Mouse (Mus musculus): ENCODE data around the gene Spef1. TPM values are rescaled to one million over a fixed set of nuclear protein-coding genes. Genes with fewer than 3 reads are reported as not detected.
A peak's percentile ranks its signal among the peaks of the same experiment; 100 is the strongest.

Gene Spef1
- polyA plus RNA-seq, 1 experiment from 2014 or later = 10.9 TPM

DNA sequence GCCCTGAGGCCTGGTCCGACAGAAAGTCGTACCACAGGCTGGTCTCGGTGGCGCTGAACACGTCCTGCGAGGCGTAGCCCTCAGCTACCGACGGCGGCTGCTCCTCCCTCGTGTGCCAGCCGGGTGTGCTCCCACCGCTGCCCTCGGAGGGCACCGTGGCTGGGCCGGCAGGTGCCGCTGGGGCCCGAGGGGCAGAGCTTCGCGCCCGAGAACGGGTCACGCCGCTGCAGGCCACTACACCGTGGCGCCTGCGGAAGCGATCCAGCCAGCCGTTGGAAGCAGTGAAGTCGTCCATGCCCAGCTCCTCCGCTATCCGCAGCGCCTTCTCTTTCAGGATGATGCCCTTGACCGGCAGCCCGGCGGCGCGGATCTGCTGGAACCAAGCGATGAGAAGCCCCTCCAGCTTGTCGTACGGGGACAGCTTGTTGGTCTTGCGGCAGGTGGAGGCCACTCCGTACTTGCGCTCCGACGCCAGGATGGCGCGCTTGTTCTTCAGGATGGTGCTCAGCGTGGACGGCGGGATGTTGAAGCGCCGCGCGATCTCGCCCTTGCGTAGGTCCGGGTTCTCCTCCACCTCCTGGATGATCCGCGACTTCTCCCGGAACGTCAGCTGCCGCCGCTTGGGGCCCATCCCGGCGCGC lies 7.7 kb downstream of the Spef1 start:
- H3K4me3 ChIP-seq = peak overlapping the region; percentile 58
- H3K9ac ChIP-seq = peak overlapping the region; percentile 89
- H3K4me2 ChIP-seq = peak overlapping the region; percentile 94
- WGBS = under 1% methylated on average over 65 of the region's 67 CpGs
- H3K9me3 ChIP-seq = no peaks in the 10 kb centered on the region
- H3K27ac ChIP-seq (replicated peaks) = peak overlapping the region; percentile 94
- H3K4me1 ChIP-seq (replicated peaks) = peaks cover 47% of the 10 kb centered on the region
- peak; percentile 73 for ATAC-seq (ENCODE audit: low FRiP score, low read depth)
- peaks cover 3% of the 10 kb centered on the region; the same call in 1 of the 2 replicates for H3K36me3 ChIP-seq
- H3K27me3 ChIP-seq = no peaks in the 10 kb centered on the region

- peaks cover 3% of the 10 kb centered on the region; the same call in 1 of the 2 replicates for H3K36me3 ChIP-seq
- no peaks in the 10 kb centered on the region for H3K27me3 ChIP-seq
- peak overlapping the region; percentile 94 for H3K4me2 ChIP-seq
- H3K9ac ChIP-seq = peak overlapping the region; percentile 89
- H3K9me3 ChIP-seq = no peaks in the 10 kb centered on the region
- H3K27ac ChIP-seq (replicated peaks) = peak overlapping the region; percentile 94
- peaks cover 52% of the 10 kb centered on the region for H3K4me1 ChIP-seq (replicated peaks)
- no peak for ATAC-seq (ENCODE audit: low FRiP score, low read depth)
- 22% methylated on average over 26 of the region's 26 CpGs for WGBS
- peak overlapping the region; percentile 58 for H3K4me3 ChIP-seq
Measured at GRCm38 (mm10) chr2:131178828-131179245, 8.2 kb downstream of the Spef1 start.

DNA sequence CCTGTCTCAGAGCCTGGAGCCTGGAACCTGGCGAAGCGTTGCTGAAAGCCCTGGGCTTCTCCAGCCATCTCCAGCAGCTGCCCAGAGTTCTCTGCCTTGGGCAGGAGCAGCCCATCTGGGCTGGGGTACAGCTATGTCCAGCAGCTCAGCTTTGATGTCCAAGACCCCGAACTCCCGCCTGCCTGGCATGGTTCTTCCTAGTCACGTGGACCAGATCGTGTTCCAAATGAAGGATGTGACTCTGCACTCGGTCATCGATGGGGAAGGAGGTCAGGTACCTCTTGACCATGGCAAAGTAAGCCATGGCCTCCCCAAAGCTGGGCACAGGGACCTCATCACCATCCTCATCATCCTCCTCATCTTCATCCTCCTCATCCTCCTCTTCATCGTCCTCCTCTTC lies 9.2 kb downstream of the Spef1 start:
- Histone ChIP-seq H3K27me3 (peaks cover 4% of the 10 kb centered on the region; the same call in 1 of the 2 replicates), H3K27ac (replicated peaks) (0 out of 2 replicates have a peak overlapping the region, but pooled peaks have one; percentile 22), H3K36me3 (peaks cover 3% of the 10 kb centered on the region; the same call in 1 of the 2 replicates), H3K9me3 (no peaks in the 10 kb centered on the region), H3K4me2 (peak overlapping the region; percentile 94), H3K9ac (peak overlapping the region; percentile 36), H3K4me3 (peak overlapping the region; percentile 58), H3K4me1 (replicated peaks) (peaks cover 58% of the 10 kb centered on the region)
- ATAC-seq (ENCODE audit: low FRiP score, low read depth) = no peak
- WGBS = 75% methylated on average over 9 of the region's 9 CpGs

- Histone ChIP-seq H3K27me3 (peaks cover 18% of the 10 kb centered on the region), H3K4me1 (replicated peaks) (peaks cover 62% of the 10 kb centered on the region), H3K9me3 (no peaks in the 10 kb centered on the region), H3K27ac (replicated peaks) (no peak overlapping the region), H3K4me2 (peak overlapping the region; percentile 94), H3K9ac (no peak overlapping the region), H3K36me3 (peaks cover 3% of the 10 kb centered on the region; the same call in 1 of the 2 replicates), H3K4me3 (0 out of 2 replicates have a peak overlapping the region, but pooled peaks have one; percentile 58)
- no peak for ATAC-seq (ENCODE audit: low FRiP score, low read depth)
- 64% methylated on average over 5 of the region's 5 CpGs for WGBS
Measured at GRCm38 (mm10) chr2:131176491-131176890, 10.6 kb downstream of the Spef1 start.

- peaks cover 63% of the 10 kb centered on the region for H3K4me1 ChIP-seq (replicated peaks)
- no peak overlapping the region for H3K4me3 ChIP-seq
- H3K9ac ChIP-seq = no peak overlapping the region
- no peak overlapping the region for H3K27ac ChIP-seq (replicated peaks)
- ATAC-seq (ENCODE audit: low FRiP score, low read depth) = no peak
- peaks cover 20% of the 10 kb centered on the region for H3K27me3 ChIP-seq
- no peaks in the 10 kb centered on the region for H3K9me3 ChIP-seq
- H3K4me2 ChIP-seq = no peak overlapping the region
- H3K36me3 ChIP-seq = peaks cover 3% of the 10 kb centered on the region; the same call in 1 of the 2 replicates
- 87% methylated on average over 1 of the region's 1 CpGs for WGBS
Measured at GRCm38 (mm10) chr2:131175945-131176309, 11.2 kb downstream of the Spef1 start.

DNA sequence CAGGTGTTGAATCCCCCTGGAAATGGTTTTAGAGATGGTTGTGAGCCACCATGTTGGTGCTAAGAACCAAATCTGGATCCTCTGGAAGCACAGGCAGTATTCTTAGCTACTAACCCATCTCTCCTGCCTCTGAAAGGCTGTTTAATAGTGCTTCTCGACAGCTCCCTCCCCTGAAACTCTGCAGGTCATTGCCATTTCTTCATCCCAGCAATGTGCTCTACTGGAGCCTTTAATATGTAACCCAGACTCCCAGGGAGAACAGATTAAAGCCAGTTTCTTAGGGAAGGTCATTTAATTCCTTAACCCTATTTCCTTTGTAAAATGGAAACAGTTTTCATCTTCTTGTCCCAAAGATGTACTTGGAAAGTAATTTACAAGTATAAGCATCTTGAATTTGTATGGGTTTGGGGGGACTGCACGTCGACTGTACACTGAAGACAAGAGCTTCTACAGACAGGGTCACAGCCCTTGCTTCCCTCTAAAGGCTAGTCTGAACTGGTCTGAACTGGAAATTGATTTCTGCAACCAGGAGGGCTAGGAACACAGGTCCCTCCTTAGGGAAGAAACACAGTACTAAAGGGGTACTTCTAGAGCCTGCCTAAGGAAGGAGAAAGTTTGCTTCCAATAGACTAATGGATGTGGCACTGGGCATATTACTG lies 11.7 kb downstream of the Spef1 start:
- 76% methylated on average over 3 of the region's 3 CpGs for WGBS
- H3K4me3 ChIP-seq = no peak overlapping the region
- H3K4me2 ChIP-seq = 0 out of 2 replicates have a peak overlapping the region, but pooled peaks have one; percentile 89
- H3K27ac ChIP-seq (replicated peaks) = 0 out of 2 replicates have a peak overlapping the region, but pooled peaks have one; percentile 9
- peaks cover 63% of the 10 kb centered on the region for H3K4me1 ChIP-seq (replicated peaks)
- H3K27me3 ChIP-seq = peaks cover 20% of the 10 kb centered on the region
- no peak for ATAC-seq (ENCODE audit: low FRiP score, low read depth)
- H3K36me3 ChIP-seq = peaks cover 5% of the 10 kb centered on the region; the same call in 1 of the 2 replicates
- no peaks in the 10 kb centered on the region for H3K9me3 ChIP-seq
- no peak overlapping the region for H3K9ac ChIP-seq

DNA sequence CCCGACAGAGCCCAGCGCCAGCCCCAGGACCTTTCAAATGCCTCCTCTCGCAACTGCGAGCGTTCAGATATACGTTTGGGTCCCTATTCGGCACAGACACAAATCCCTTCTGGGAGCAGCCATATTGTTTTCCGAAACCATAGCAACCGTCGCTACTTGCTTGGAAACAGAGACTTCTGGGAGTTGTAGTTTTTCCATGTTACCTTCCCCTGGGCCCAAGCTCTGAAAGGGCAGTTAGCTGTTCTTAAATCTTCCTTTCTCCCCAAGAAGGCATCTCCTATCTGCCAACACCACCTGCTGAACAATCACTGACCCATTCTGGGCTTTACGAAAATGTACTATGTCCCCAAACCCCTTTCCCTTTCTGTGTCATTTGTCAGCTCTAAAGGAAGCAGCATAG lies 12.4 kb downstream of the Spef1 start:
- Histone ChIP-seq H3K36me3 (peaks cover 6% of the 10 kb centered on the region; the same call in 1 of the 2 replicates), H3K27me3 (peaks cover 20% of the 10 kb centered on the region), H3K9ac (0 out of 2 replicates have a peak overlapping the region, but pooled peaks have one; percentile 24), H3K4me3 (peak overlapping the region; percentile 44), H3K4me1 (replicated peaks) (peaks cover 63% of the 10 kb centered on the region), H3K4me2 (peak overlapping the region; percentile 89), H3K9me3 (no peaks in the 10 kb centered on the region), H3K27ac (replicated peaks) (no peak overlapping the region)
- ATAC-seq (ENCODE audit: low FRiP score, low read depth) = peak; percentile 52
- 5% methylated on average over 11 of the region's 11 CpGs for WGBS

GRCm38 (mm10) chr2:131172322-131172721 lies 14.8 kb downstream of the Spef1 start:
- Histone ChIP-seq H3K4me1 (replicated peaks) (peaks cover 45% of the 10 kb centered on the region), H3K9ac (no peak overlapping the region), H3K4me3 (no peak overlapping the region), H3K9me3 (no peaks in the 10 kb centered on the region), H3K27ac (replicated peaks) (no peak overlapping the region), H3K36me3 (peaks cover 6% of the 10 kb centered on the region; the same call in 1 of the 2 replicates), H3K27me3 (peaks cover 20% of the 10 kb centered on the region), H3K4me2 (no peak overlapping the region)
- ATAC-seq (ENCODE audit: low FRiP score, low read depth) = no peak
- WGBS = 45% methylated on average over 9 of the region's 9 CpGs

GRCm38 (mm10) chr2:131171401-131172104 lies 15.5 kb downstream of the Spef1 start:
- no peak for ATAC-seq (ENCODE audit: low FRiP score, low read depth)
- no peak overlapping the region for H3K4me3 ChIP-seq
- no peak overlapping the region for H3K27ac ChIP-seq (replicated peaks)
- H3K9ac ChIP-seq = no peak overlapping the region
- peaks cover 20% of the 10 kb centered on the region for H3K27me3 ChIP-seq
- H3K4me2 ChIP-seq = peak overlapping the region; percentile 40
- peaks cover 38% of the 10 kb centered on the region for H3K4me1 ChIP-seq (replicated peaks)
- WGBS = 13% methylated on average over 38 of the region's 43 CpGs
- peaks cover 6% of the 10 kb centered on the region; the same call in 1 of the 2 replicates for H3K36me3 ChIP-seq
- no peaks in the 10 kb centered on the region for H3K9me3 ChIP-seq

DNA sequence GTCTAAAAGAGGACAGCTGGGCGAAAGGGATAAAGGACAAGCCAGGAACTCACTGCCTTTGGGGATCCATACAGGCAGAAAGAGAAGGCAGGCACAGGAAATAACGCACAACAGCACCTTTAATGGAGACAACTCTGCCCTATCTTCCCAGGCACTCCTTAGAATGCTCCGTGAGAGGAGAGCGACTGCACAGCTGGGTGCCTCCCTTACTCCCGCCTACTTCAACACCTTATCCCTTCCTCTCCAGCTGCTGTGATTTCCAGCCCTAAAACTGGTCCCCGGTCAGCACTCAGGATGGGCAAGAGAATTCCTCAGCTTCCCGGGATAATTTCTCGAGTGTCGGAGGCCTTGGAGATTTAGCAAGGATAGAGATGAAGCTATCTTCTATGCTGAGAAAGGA lies 16.1 kb downstream of the Spef1 start:
- Histone ChIP-seq H3K9me3 (no peaks in the 10 kb centered on the region), H3K9ac (no peak overlapping the region), H3K4me3 (no peak overlapping the region), H3K36me3 (peaks cover 4% of the 10 kb centered on the region; the same call in 1 of the 2 replicates), H3K4me2 (no peak overlapping the region), H3K4me1 (replicated peaks) (peaks cover 32% of the 10 kb centered on the region), H3K27ac (replicated peaks) (no peak overlapping the region), H3K27me3 (peaks cover 20% of the 10 kb centered on the region)
- 24% methylated on average over 9 of the region's 9 CpGs for WGBS
- no peak for ATAC-seq (ENCODE audit: low FRiP score, low read depth)

GRCm38 (mm10) chr2:131168914-131169313 lies 18.2 kb downstream of the Spef1 start:
- Histone ChIP-seq H3K4me1 (replicated peaks) (peaks cover 12% of the 10 kb centered on the region), H3K27me3 (peaks cover 20% of the 10 kb centered on the region), H3K4me2 (no peak overlapping the region), H3K4me3 (no peak overlapping the region), H3K36me3 (0 out of 2 replicates have a peak, but pooled peaks cover 2% of the 10 kb centered on the region), H3K9ac (no peak overlapping the region), H3K27ac (replicated peaks) (no peak overlapping the region), H3K9me3 (no peaks in the 10 kb centered on the region)
- ATAC-seq (ENCODE audit: low FRiP score, low read depth) = no peak
- WGBS = 79% methylated on average over 1 of the region's 1 CpGs
